Mouse (Mus musculus): Measurements from ENCODE around the gene Tprgl. TPM values are rescaled to one million over a fixed set of nuclear protein-coding genes. Genes with fewer than 3 reads are reported as not detected.

The Tprgl gene
- polyA plus RNA-seq, 1 experiment from 2014 or later: 126 TPM

GRCm38 (mm10) chr4:154144712-154145111 lies 15.8 kb downstream of the Tprgl start:
- H3K9ac ChIP-seq (ENCODE audit: low read length): no peak overlapping the region
- ATAC-seq (ENCODE audit: insufficient read depth, low FRiP score): no peak
- no peak overlapping the region for H3K27ac ChIP-seq (ENCODE audit: low read length)
- H3K9me3 ChIP-seq (replicated peaks; ENCODE audit: control insufficient read depth, low read length): no peaks in the 10 kb centered on the region
- H3K27me3 ChIP-seq (ENCODE audit: control insufficient read depth, insufficient read depth, low read length): peaks cover 21% of the 10 kb centered on the region
- H3K4me2 ChIP-seq (ENCODE audit: low read depth, low read length): no peak overlapping the region
- peaks cover 21% of the 10 kb centered on the region for H3K4me1 ChIP-seq (ENCODE audit: control insufficient read depth, insufficient read depth, low read length)
- no peak overlapping the region for H3K4me3 ChIP-seq (replicated peaks; ENCODE audit: low read length)
- WGBS: 88% methylated on average over 3 of the region's 3 CpGs
- 0 out of 2 replicates have a peak, but pooled peaks cover 4% of the 10 kb centered on the region for H3K36me3 ChIP-seq (ENCODE audit: control insufficient read depth, insufficient read depth, low read length)

GRCm38 (mm10) chr4:154142211-154143040 lies 18.0 kb downstream of the Tprgl start, which contains the start of gene Wrap73:
Gene Wrap73, plus strand, starts transcription at chr4:154142372.
- H3K9me3 ChIP-seq (replicated peaks; ENCODE audit: control insufficient read depth, low read length): no peaks in the 10 kb centered on the region
- H3K27me3 ChIP-seq (ENCODE audit: control insufficient read depth, insufficient read depth, low read length): peaks cover 44% of the 10 kb centered on the region
- peak within 1 kb of the TSS; percentile 90 for H3K27ac ChIP-seq (ENCODE audit: low read length)
- ATAC-seq (ENCODE audit: insufficient read depth, low FRiP score): peak; percentile 93
- 1% methylated on average over 49 of the region's 49 CpGs for WGBS
- H3K36me3 ChIP-seq (ENCODE audit: control insufficient read depth, insufficient read depth, low read length): no peaks in the 10 kb centered on the region
- H3K9ac ChIP-seq (ENCODE audit: low read length): peak within 1 kb of the TSS; percentile 91
- H3K4me2 ChIP-seq (ENCODE audit: low read depth, low read length): peak within 1 kb of the TSS; percentile 95
- H3K4me3 ChIP-seq (replicated peaks; ENCODE audit: low read length): peak within 1 kb of the TSS; percentile 85
- H3K4me1 ChIP-seq (ENCODE audit: control insufficient read depth, insufficient read depth, low read length): peaks cover 26% of the 10 kb centered on the region

DNA sequence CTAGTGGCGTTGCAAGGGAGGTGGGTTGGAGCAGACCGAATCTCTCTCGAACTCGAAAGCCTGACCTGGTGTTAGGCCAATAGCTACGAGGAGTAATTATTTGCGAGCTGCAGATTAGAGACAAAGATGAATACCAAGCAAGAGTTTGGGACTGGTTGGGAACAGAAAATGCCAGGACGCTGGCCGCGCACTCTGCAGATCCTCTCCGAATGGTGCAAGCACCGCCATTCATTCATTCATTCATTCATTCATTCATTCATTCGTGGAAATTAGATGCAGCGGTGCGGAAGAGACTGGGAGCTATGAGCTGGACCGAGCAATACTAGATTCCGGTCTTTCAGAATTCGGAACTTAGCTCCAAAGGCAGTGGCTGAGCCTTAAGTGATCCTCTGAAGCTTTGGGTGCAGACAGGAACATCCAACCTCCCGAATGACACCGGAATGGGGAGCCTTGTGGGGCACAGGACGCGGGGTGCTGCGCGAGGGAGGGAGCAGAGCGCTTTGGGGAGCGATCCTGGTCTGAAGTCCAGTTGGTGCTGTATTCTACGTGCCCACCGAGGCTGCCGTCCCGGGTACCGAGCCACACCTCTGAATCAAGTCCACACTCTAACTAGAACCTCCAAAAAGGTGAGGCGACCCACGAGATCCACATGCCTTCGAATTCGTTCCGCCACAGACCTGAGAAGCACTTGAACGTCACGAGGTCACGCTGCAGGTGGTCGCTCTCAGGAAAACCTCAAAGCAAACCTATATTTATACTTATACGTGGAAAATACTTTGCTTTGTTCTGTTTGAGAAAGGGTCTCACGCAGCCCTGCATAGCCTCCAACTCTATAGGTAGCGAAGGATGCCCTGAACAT lies 19.2 kb downstream of the Tprgl start:
- ATAC-seq (ENCODE audit: insufficient read depth, low FRiP score): no peak
- peaks cover 26% of the 10 kb centered on the region for H3K4me1 ChIP-seq (ENCODE audit: control insufficient read depth, insufficient read depth, low read length)
- H3K9me3 ChIP-seq (replicated peaks; ENCODE audit: control insufficient read depth, low read length): no peaks in the 10 kb centered on the region
- no peak overlapping the region for H3K9ac ChIP-seq (ENCODE audit: low read length)
- H3K27me3 ChIP-seq (ENCODE audit: control insufficient read depth, insufficient read depth, low read length): peaks cover 46% of the 10 kb centered on the region
- 2% methylated on average over 42 of the region's 42 CpGs for WGBS
- no peak overlapping the region for H3K27ac ChIP-seq (ENCODE audit: low read length)
- no peaks in the 10 kb centered on the region for H3K36me3 ChIP-seq (ENCODE audit: control insufficient read depth, insufficient read depth, low read length)
- peak overlapping the region; percentile 95 for H3K4me2 ChIP-seq (ENCODE audit: low read depth, low read length)
- H3K4me3 ChIP-seq (replicated peaks; ENCODE audit: low read length): peak overlapping the region; percentile 54

- H3K4me3 ChIP-seq (replicated peaks; ENCODE audit: low read length): peak overlapping the region; percentile 54
- peaks cover 26% of the 10 kb centered on the region for H3K4me1 ChIP-seq (ENCODE audit: control insufficient read depth, insufficient read depth, low read length)
- no peaks in the 10 kb centered on the region for H3K9me3 ChIP-seq (replicated peaks; ENCODE audit: control insufficient read depth, low read length)
- no peak for ATAC-seq (ENCODE audit: insufficient read depth, low FRiP score)
- no peaks in the 10 kb centered on the region for H3K36me3 ChIP-seq (ENCODE audit: control insufficient read depth, insufficient read depth, low read length)
- peaks cover 46% of the 10 kb centered on the region for H3K27me3 ChIP-seq (ENCODE audit: control insufficient read depth, insufficient read depth, low read length)
- peak overlapping the region; percentile 95 for H3K4me2 ChIP-seq (ENCODE audit: low read depth, low read length)
- no peak overlapping the region for H3K27ac ChIP-seq (ENCODE audit: low read length)
- peak overlapping the region; percentile 70 for H3K9ac ChIP-seq (ENCODE audit: low read length)
- 3% methylated on average over 46 of the region's 46 CpGs for WGBS
Observed at GRCm38 (mm10) chr4:154140213-154141008, 20.1 kb downstream of the Tprgl start.

DNA sequence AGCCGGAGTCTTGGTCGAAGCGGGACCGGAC lies 20.5 kb downstream of the Tprgl start, which contains the start of gene Trp73:
Trp73 (minus strand) TSS at position 27 of the 31 bp plus-strand sequence.
- no peak within 1 kb of the TSS for H3K27ac ChIP-seq (ENCODE audit: low read length)
- H3K4me3 ChIP-seq (replicated peaks; ENCODE audit: low read length): peak within 1 kb of the TSS; percentile 54
- peaks cover 26% of the 10 kb centered on the region for H3K4me1 ChIP-seq (ENCODE audit: control insufficient read depth, insufficient read depth, low read length)
- peak within 1 kb of the TSS; percentile 70 for H3K9ac ChIP-seq (ENCODE audit: low read length)
- no peaks in the 10 kb centered on the region for H3K36me3 ChIP-seq (ENCODE audit: control insufficient read depth, insufficient read depth, low read length)
- WGBS: 0% methylated on average over 3 of the region's 4 CpGs
- H3K9me3 ChIP-seq (replicated peaks; ENCODE audit: control insufficient read depth, low read length): no peaks in the 10 kb centered on the region
- H3K27me3 ChIP-seq (ENCODE audit: control insufficient read depth, insufficient read depth, low read length): peaks cover 46% of the 10 kb centered on the region
- peak within 1 kb of the TSS; percentile 95 for H3K4me2 ChIP-seq (ENCODE audit: low read depth, low read length)
- ATAC-seq (ENCODE audit: insufficient read depth, low FRiP score): no peak

- ATAC-seq (ENCODE audit: insufficient read depth, low FRiP score): no peak
- peak overlapping the region; percentile 70 for H3K9ac ChIP-seq (ENCODE audit: low read length)
- H3K4me3 ChIP-seq (replicated peaks; ENCODE audit: low read length): peak overlapping the region; percentile 54
- H3K9me3 ChIP-seq (replicated peaks; ENCODE audit: control insufficient read depth, low read length): no peaks in the 10 kb centered on the region
- peaks cover 26% of the 10 kb centered on the region for H3K4me1 ChIP-seq (ENCODE audit: control insufficient read depth, insufficient read depth, low read length)
- no peaks in the 10 kb centered on the region for H3K36me3 ChIP-seq (ENCODE audit: control insufficient read depth, insufficient read depth, low read length)
- no peak overlapping the region for H3K27ac ChIP-seq (ENCODE audit: low read length)
- peak overlapping the region; percentile 95 for H3K4me2 ChIP-seq (ENCODE audit: low read depth, low read length)
- under 1% methylated on average over 58 of the region's 59 CpGs for WGBS
- H3K27me3 ChIP-seq (ENCODE audit: control insufficient read depth, insufficient read depth, low read length): peaks cover 46% of the 10 kb centered on the region
Observed at GRCm38 (mm10) chr4:154139671-154140181, 20.7 kb downstream of the Tprgl start.

DNA sequence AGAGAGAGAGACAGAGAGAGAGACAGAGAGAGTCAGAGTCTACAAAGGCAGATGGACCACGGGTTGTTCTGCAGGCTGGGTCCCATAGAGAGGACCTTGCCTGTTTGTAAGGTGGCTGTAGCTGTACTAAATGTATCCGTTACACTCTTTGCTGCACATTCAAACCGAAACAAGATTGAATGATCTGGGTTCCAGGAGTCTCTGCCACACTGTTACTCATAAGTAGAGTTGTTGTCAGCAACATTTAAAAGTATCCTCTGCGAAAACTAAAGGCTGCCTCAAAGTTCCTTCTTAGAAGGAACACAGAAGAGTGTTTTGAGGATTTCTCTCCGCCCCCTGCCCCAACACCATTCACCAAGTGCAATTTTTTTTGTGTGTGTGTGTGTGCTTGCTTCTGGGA lies 23.3 kb downstream of the Tprgl start:
- Histone ChIP-seq H3K4me2 (ENCODE audit: low read depth, low read length) (no peak overlapping the region), H3K9ac (ENCODE audit: low read length) (no peak overlapping the region), H3K27me3 (ENCODE audit: control insufficient read depth, insufficient read depth, low read length) (peaks cover 46% of the 10 kb centered on the region), H3K4me3 (replicated peaks; ENCODE audit: low read length) (no peak overlapping the region), H3K9me3 (replicated peaks; ENCODE audit: control insufficient read depth, low read length) (no peaks in the 10 kb centered on the region), H3K27ac (ENCODE audit: low read length) (no peak overlapping the region), H3K36me3 (ENCODE audit: control insufficient read depth, insufficient read depth, low read length) (no peaks in the 10 kb centered on the region), H3K4me1 (ENCODE audit: control insufficient read depth, insufficient read depth, low read length) (peaks cover 15% of the 10 kb centered on the region)
- ATAC-seq (ENCODE audit: insufficient read depth, low FRiP score): no peak
- 62% methylated on average over 5 of the region's 5 CpGs for WGBS

DNA sequence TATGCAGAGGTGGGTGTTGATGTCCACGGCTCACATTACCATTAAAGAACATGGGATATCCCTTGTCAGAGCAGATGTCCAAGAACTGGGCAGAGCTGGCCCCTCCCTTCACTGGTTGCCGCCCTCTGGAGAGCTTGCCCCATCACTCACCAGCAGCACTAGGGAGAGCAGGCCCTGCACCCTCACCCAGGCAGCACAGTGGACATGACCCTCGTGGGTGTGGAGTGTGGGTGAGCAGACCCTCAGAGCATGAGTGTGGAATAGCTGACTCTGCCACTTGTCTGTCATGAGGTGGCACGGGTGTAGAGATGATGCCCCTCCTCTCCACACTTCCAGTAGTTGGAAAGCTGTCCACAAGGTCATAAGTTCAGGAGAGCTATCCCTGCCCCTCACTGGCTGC lies 25.7 kb downstream of the Tprgl start:
- Histone ChIP-seq H3K36me3 (ENCODE audit: control insufficient read depth, insufficient read depth, low read length) (no peaks in the 10 kb centered on the region), H3K27ac (ENCODE audit: low read length) (no peak overlapping the region), H3K4me2 (ENCODE audit: low read depth, low read length) (no peak overlapping the region), H3K9me3 (replicated peaks; ENCODE audit: control insufficient read depth, low read length) (no peaks in the 10 kb centered on the region), H3K27me3 (ENCODE audit: control insufficient read depth, insufficient read depth, low read length) (peaks cover 26% of the 10 kb centered on the region), H3K4me3 (replicated peaks; ENCODE audit: low read length) (no peak overlapping the region), H3K4me1 (ENCODE audit: control insufficient read depth, insufficient read depth, low read length) (peaks cover 5% of the 10 kb centered on the region), H3K9ac (ENCODE audit: low read length) (no peak overlapping the region)
- 57% methylated on average over 4 of the region's 4 CpGs for WGBS
- ATAC-seq (ENCODE audit: insufficient read depth, low FRiP score): no peak
